Mouse (Mus musculus) cerebellum, adult 2 months (tissue): ENCODE measurements around the gene Cyb5b.

Experiments used
- CTCF ChIP-seq: fragments of 200-500 bp; IDR thresholded peaks from 2 replicates; pipeline ENCODE4 v1.5.1; 2011; ENCODE audit warnings: low read depth, mild to moderate bottlenecking, control low read depth, low read length, moderate library complexity, borderline replicate concordance; ENCODE audit not compliant: insufficient read depth
- POLR2A ChIP-seq: fragments of 200-500 bp; IDR thresholded peaks from 2 replicates; pipeline ENCODE4 v1.6.1; 2011; ENCODE audit warnings: low read length, control low read depth, borderline replicate concordance; ENCODE audit not compliant: insufficient read depth

- TF ChIP-seq POLR2A (no peak), CTCF (no peak)
Measured at GRCm38 (mm10) chr8:107205701-107206561, 55.5 kb downstream of the Cyb5b start.
